Mouse (Mus musculus): ENCODE data around the gene Scaf1. TPM values are rescaled to one million over a fixed set of nuclear protein-coding genes. Genes with fewer than 3 reads are reported as not detected.

Gene Scaf1
- polyA plus RNA-seq, 1 experiment from 2014 or later, result 59.9 TPM

DNA sequence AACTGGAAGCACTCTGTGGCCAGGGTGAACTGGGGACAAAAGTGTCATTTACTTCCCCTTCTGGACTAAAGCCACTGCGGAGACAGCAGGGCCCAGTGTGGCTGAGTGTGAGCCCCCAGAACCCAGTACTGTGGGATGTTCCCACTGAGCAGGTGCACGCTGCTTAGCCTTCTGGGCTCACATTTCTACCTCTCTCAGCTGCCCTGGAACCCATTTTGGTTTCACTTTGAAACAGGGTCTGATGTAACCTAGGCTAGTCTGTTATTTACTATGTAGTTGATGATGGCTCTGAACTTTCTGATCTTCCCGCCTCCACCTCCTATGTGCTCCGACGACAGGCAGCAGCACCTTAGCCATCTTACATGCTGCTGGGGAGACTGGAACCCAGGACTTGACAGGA lies 53.3 kb downstream of the Scaf1 start:
- Histone ChIP-seq H3K27ac (ENCODE audit: low read depth, low read length) (no peak overlapping the region), H3K9me3 (ENCODE audit: control insufficient read depth, low read length) (no peaks in the 10 kb centered on the region), H3K4me3 (ENCODE audit: low read depth, low read length) (no peak overlapping the region), H3K27me3 (ENCODE audit: control insufficient read depth, insufficient read depth, low read length) (no peaks in the 10 kb centered on the region), H3K4me1 (replicated peaks; ENCODE audit: control insufficient read depth, insufficient read depth, low read length) (no peaks in the 10 kb centered on the region), H3K9ac (ENCODE audit: low read length) (no peak overlapping the region), H3K36me3 (ENCODE audit: control insufficient read depth, insufficient read depth, low read length) (no peaks in the 10 kb centered on the region; the same call in 1 of the 2 replicates), H3K4me2 (ENCODE audit: low read depth, low read length, severe bottlenecking) (no peak overlapping the region)
- DNase-seq (ENCODE audit: low spot score) (peak; percentile 32), ATAC-seq (replicated peaks; ENCODE audit: low FRiP score) (no peak)
- whole genome bisulfite sequencing, result 89% methylated on average over 5 of the region's 5 CpGs

DNA sequence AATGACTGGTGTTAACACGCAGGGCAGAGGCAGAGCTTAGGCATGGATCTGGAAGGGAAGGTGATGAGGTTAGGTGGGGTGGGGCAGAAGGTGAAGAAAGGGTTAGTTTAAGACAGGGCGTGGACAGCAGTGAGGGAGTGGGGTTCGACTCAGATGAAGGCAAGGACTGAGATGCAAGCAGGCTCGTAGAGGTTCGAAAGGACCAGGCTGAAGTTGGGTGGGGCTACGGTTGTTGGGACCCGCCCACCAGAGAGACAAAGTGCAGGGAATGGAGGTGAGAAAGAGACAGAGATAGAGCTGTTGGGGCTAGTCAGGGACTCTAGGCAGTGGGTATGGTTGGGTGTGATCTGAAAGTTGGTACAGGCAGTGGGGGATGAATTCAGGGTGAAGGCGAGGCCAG lies 53.8 kb downstream of the Scaf1 start:
- WGBS, result 86% methylated on average over 8 of the region's 8 CpGs
- ATAC-seq (replicated peaks; ENCODE audit: low FRiP score), result no peak
- no peaks in the 10 kb centered on the region; the same call in 1 of the 2 replicates for H3K36me3 ChIP-seq (ENCODE audit: control insufficient read depth, insufficient read depth, low read length)

DNA sequence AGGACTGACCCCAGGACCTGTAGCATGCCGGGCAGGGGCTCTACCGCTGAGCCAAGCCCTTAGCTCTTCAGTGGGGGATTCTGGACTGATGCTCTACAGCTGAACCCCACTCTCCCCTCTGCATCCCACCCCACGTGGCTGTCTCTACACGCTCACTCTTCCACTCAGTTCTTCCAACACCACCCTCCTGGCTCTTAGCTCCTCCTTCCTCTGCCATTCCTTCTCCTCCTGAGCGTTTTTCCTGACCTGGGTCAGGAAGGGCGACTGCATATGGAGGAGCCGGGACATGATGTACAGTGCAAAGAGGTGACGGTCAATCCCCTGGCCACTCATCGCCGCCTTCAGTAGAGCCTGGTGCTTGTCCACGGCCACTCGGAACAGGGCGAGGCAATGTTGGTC lies 55.7 kb downstream of the Scaf1 start:
- WGBS, result 91% methylated on average over 13 of the region's 13 CpGs
- no peaks in the 10 kb centered on the region for H3K36me3 ChIP-seq (ENCODE audit: control insufficient read depth, insufficient read depth, low read length)

More for the DNA sequence above, 53.8 kb downstream of the Scaf1 start:
- no peaks in the 10 kb centered on the region for H3K4me1 ChIP-seq (replicated peaks; ENCODE audit: control insufficient read depth, insufficient read depth, low read length)
- H3K4me2 ChIP-seq (ENCODE audit: low read depth, low read length, severe bottlenecking), result no peak overlapping the region
- H3K9ac ChIP-seq (ENCODE audit: low read length), result no peak overlapping the region
- H3K4me3 ChIP-seq (ENCODE audit: low read depth, low read length), result no peak overlapping the region
- DNase-seq (ENCODE audit: low spot score), result no peak
- no peaks in the 10 kb centered on the region for H3K27me3 ChIP-seq (ENCODE audit: control insufficient read depth, insufficient read depth, low read length)
- no peak overlapping the region for H3K27ac ChIP-seq (ENCODE audit: low read depth, low read length)
- H3K9me3 ChIP-seq (ENCODE audit: control insufficient read depth, low read length), result no peaks in the 10 kb centered on the region

DNA sequence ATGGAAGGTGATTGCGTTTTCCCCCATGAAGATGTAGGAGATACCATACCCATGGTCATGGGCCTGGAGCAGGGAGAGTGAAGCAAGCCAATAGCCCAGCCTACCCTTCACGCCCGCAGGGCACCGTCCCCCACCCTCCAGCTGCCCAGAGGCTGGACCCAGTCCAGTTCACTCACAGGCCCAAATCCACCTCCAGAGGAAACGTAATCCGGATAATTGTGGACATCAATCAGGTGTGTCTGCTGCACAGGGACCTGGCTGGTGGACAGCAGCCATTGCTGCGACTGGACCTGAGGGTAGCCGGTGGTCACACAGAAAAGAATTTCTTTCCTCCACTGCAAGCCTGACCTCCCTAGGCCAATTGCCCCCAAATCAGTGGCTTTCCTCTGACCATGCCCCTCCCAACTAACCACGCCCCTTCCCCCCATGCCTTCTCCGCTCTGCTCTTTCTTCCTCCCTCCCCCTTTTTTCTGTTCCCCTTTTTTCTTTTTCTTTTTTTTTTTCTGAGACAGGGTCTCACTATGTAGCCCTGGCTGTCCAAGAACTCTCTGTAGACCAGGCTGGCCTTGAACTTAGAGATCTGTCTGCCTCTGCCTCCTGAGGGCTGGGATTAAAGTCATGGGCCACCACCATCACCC lies 56.2 kb downstream of the Scaf1 start:
- no peak overlapping the region for H3K9ac ChIP-seq (ENCODE audit: low read length)
- no peaks in the 10 kb centered on the region for H3K36me3 ChIP-seq (ENCODE audit: control insufficient read depth, insufficient read depth, low read length)
- H3K27ac ChIP-seq (ENCODE audit: low read depth, low read length), result no peak overlapping the region
- 87% methylated on average over 10 of the region's 10 CpGs for WGBS
- ATAC-seq (replicated peaks; ENCODE audit: low FRiP score) (no peak), DNase-seq (ENCODE audit: low spot score) (no peak)
- H3K4me2 ChIP-seq (ENCODE audit: low read depth, low read length, severe bottlenecking), result no peak overlapping the region
- no peaks in the 10 kb centered on the region for H3K27me3 ChIP-seq (ENCODE audit: control insufficient read depth, insufficient read depth, low read length)
- no peaks in the 10 kb centered on the region for H3K9me3 ChIP-seq (ENCODE audit: control insufficient read depth, low read length)
- no peaks in the 10 kb centered on the region for H3K4me1 ChIP-seq (replicated peaks; ENCODE audit: control insufficient read depth, insufficient read depth, low read length)
- no peak overlapping the region for H3K4me3 ChIP-seq (ENCODE audit: low read depth, low read length)

More for the DNA sequence above, 55.7 kb downstream of the Scaf1 start:
- H3K9ac ChIP-seq (ENCODE audit: low read length), result no peak overlapping the region
- no peak overlapping the region for H3K4me3 ChIP-seq (ENCODE audit: low read depth, low read length)
- ATAC-seq (replicated peaks; ENCODE audit: low FRiP score), result no peak
- no peak for DNase-seq (ENCODE audit: low spot score)
- H3K27ac ChIP-seq (ENCODE audit: low read depth, low read length), result no peak overlapping the region
- no peaks in the 10 kb centered on the region for H3K27me3 ChIP-seq (ENCODE audit: control insufficient read depth, insufficient read depth, low read length)
- no peaks in the 10 kb centered on the region for H3K9me3 ChIP-seq (ENCODE audit: control insufficient read depth, low read length)
- no peaks in the 10 kb centered on the region for H3K4me1 ChIP-seq (replicated peaks; ENCODE audit: control insufficient read depth, insufficient read depth, low read length)
- no peak overlapping the region for H3K4me2 ChIP-seq (ENCODE audit: low read depth, low read length, severe bottlenecking)

DNA sequence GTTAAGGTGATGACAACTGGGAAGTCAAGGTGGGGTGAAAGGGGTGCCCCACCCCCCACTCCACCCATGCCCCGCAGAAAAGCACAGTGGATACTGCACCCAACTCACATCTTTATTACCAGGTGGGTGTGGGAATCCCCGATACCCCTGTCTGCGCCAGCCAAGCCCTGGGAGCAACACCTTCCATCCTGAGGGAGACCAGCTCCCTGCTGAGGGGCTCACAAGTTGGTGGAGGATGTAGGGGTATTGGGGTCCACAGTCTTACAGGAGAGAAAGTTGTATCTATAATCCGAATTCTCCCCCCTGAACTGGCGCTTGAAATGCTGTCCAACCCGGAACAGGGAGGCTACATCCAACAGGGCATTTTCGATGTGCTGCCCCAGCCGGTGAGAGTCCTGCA lies 56.9 kb downstream of the Scaf1 start:
- no peak for DNase-seq (ENCODE audit: low spot score)
- H3K4me3 ChIP-seq (ENCODE audit: low read depth, low read length), result no peak overlapping the region
- H3K9me3 ChIP-seq (ENCODE audit: control insufficient read depth, low read length), result no peaks in the 10 kb centered on the region
- no peaks in the 10 kb centered on the region for H3K27me3 ChIP-seq (ENCODE audit: control insufficient read depth, insufficient read depth, low read length)
- no peak overlapping the region for H3K4me2 ChIP-seq (ENCODE audit: low read depth, low read length, severe bottlenecking)
- no peaks in the 10 kb centered on the region for H3K36me3 ChIP-seq (ENCODE audit: control insufficient read depth, insufficient read depth, low read length)
- no peaks in the 10 kb centered on the region for H3K4me1 ChIP-seq (replicated peaks; ENCODE audit: control insufficient read depth, insufficient read depth, low read length)
- H3K27ac ChIP-seq (ENCODE audit: low read depth, low read length), result no peak overlapping the region
- no peak overlapping the region for H3K9ac ChIP-seq (ENCODE audit: low read length)
- no peak for ATAC-seq (replicated peaks; ENCODE audit: low FRiP score)
- WGBS, result 92% methylated on average over 8 of the region's 8 CpGs

DNA sequence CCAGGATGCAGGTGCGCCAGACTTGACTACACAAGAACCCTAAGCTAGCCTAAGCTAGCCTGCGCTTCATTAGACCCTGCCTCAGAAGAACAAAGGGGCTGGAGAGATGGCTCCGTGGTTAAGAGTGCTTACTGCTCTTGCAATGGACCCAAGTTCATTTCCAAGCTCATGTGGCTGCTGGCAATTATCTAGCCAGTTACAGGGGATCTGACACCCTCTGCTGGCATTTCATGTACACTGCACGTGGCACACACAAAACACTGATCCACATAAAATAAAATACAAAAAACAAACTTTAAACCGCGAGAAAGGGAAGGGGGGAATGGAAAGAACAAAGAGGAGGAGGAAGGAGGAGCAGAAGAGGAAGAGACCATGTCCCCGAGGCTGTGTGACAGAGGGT lies 58.0 kb downstream of the Scaf1 start:
- Histone ChIP-seq H3K27me3 (ENCODE audit: control insufficient read depth, insufficient read depth, low read length) (no peaks in the 10 kb centered on the region), H3K9me3 (ENCODE audit: control insufficient read depth, low read length) (no peaks in the 10 kb centered on the region), H3K4me2 (ENCODE audit: low read depth, low read length, severe bottlenecking) (no peak overlapping the region), H3K4me3 (ENCODE audit: low read depth, low read length) (no peak overlapping the region), H3K9ac (ENCODE audit: low read length) (no peak overlapping the region), H3K4me1 (replicated peaks; ENCODE audit: control insufficient read depth, insufficient read depth, low read length) (no peaks in the 10 kb centered on the region), H3K27ac (ENCODE audit: low read depth, low read length) (no peak overlapping the region), H3K36me3 (ENCODE audit: control insufficient read depth, insufficient read depth, low read length) (no peaks in the 10 kb centered on the region)
- DNase-seq (ENCODE audit: low spot score), result no peak
- no peak for ATAC-seq (replicated peaks; ENCODE audit: low FRiP score)
- 66% methylated on average over 7 of the region's 7 CpGs for WGBS

DNA sequence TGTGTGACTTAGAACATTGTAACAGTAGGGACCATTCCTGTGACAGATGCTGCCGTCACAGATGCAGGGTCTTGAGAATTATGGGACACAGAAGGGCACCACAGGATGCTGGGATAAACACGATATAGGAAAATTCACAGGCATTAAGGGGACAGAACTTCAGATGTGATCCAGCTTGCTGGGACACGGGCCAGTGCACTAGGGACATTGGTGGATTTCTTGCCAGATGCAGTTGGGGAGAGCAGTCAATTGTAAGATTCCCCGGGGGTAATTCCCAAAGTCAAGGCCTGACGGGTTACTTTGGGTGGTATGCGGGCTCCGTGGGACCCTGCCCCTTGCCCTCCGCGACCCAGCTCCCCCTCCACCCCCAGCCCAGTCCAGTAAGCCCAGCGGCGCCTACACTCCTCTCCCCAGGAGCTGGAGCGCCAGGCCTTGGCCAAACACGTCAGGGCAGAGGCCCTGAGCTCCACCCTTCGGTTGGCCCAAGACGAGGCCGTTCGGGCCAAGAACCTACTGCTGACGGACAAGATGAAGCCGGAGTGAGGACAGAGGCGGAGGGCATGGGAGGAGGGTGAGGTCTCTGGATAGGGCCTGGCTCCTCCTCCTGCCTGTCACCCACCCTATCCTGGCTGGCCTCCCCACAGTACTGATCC lies 58.9 kb downstream of the Scaf1 start:
- no peaks in the 10 kb centered on the region for H3K36me3 ChIP-seq (ENCODE audit: control insufficient read depth, insufficient read depth, low read length)
- no peak overlapping the region for H3K4me2 ChIP-seq (ENCODE audit: low read depth, low read length, severe bottlenecking)
- H3K4me1 ChIP-seq (replicated peaks; ENCODE audit: control insufficient read depth, insufficient read depth, low read length), result peaks cover 4% of the 10 kb centered on the region
- H3K9me3 ChIP-seq (ENCODE audit: control insufficient read depth, low read length), result no peaks in the 10 kb centered on the region
- WGBS, result 76% methylated on average over 20 of the region's 20 CpGs
- H3K27ac ChIP-seq (ENCODE audit: low read depth, low read length), result no peak overlapping the region
- no peak overlapping the region for H3K9ac ChIP-seq (ENCODE audit: low read length)
- H3K27me3 ChIP-seq (ENCODE audit: control insufficient read depth, insufficient read depth, low read length), result no peaks in the 10 kb centered on the region
- no peak overlapping the region for H3K4me3 ChIP-seq (ENCODE audit: low read depth, low read length)
- no peak for ATAC-seq (replicated peaks; ENCODE audit: low FRiP score)
- DNase-seq (ENCODE audit: low spot score), result no peak

DNA sequence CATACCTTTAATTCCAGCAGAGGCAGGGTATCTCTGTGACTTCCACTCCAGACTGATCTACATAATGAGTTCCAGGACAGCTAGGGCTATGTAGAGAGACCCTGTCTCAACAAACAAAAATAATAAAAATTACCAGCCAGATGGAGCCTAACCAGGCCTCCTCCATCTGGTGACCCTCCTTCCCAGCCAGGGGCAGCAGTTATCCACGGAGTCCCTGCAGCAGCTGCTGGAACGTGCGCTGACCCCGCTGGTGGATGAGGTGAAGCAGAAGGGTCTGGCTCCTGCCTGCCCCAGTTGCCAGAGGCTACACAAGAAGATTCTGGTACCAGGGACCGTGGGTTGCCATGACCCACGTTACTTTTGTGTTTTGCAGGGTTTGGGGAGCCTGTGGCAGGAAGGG lies 59.9 kb downstream of the Scaf1 start:
- H3K27ac ChIP-seq (ENCODE audit: low read depth, low read length), result no peak overlapping the region
- 56% methylated on average over 6 of the region's 6 CpGs for WGBS
- no peak for ATAC-seq (replicated peaks; ENCODE audit: low FRiP score)

DNA sequence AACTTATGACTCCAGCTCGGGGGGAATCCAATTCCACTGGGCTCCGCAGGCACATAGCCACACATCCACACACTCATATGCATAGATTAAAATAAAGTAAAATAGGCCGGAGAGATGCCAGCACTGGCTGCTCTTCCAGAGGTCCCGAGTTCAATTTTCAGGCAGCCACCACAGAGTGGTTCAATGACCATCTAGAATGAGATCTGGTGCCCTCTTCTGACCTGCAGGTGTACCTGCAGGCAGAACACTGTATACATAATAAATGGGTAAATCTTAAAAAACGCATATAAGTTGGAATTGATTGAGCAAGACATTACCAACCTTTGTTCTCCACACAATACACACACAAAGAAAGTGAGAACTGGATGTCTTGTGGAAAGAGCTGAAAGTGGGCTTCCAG lies 60.5 kb downstream of the Scaf1 start:
- no peak overlapping the region for H3K4me2 ChIP-seq (ENCODE audit: low read depth, low read length, severe bottlenecking)
- 53% methylated on average over 5 of the region's 5 CpGs for WGBS
- DNase-seq (ENCODE audit: low spot score) (no peak), ATAC-seq (replicated peaks; ENCODE audit: low FRiP score) (no peak)
- no peak overlapping the region for H3K9ac ChIP-seq (ENCODE audit: low read length)
- no peaks in the 10 kb centered on the region for H3K9me3 ChIP-seq (ENCODE audit: control insufficient read depth, low read length)
- H3K36me3 ChIP-seq (ENCODE audit: control insufficient read depth, insufficient read depth, low read length), result no peaks in the 10 kb centered on the region
- peaks cover 10% of the 10 kb centered on the region for H3K4me1 ChIP-seq (replicated peaks; ENCODE audit: control insufficient read depth, insufficient read depth, low read length)
- H3K4me3 ChIP-seq (ENCODE audit: low read depth, low read length), result no peak overlapping the region
- H3K27ac ChIP-seq (ENCODE audit: low read depth, low read length), result no peak overlapping the region
- H3K27me3 ChIP-seq (ENCODE audit: control insufficient read depth, insufficient read depth, low read length), result peaks cover 6% of the 10 kb centered on the region

More for the DNA sequence above, 59.9 kb downstream of the Scaf1 start:
- DNase-seq (ENCODE audit: low spot score), result no peak
- Histone ChIP-seq H3K9me3 (ENCODE audit: control insufficient read depth, low read length) (no peaks in the 10 kb centered on the region), H3K36me3 (ENCODE audit: control insufficient read depth, insufficient read depth, low read length) (no peaks in the 10 kb centered on the region), H3K9ac (ENCODE audit: low read length) (no peak overlapping the region), H3K4me1 (replicated peaks; ENCODE audit: control insufficient read depth, insufficient read depth, low read length) (peaks cover 10% of the 10 kb centered on the region), H3K27me3 (ENCODE audit: control insufficient read depth, insufficient read depth, low read length) (peaks cover under 1% of the 10 kb centered on the region; the same call in 1 of the 2 replicates), H3K4me3 (ENCODE audit: low read depth, low read length) (no peak overlapping the region), H3K4me2 (ENCODE audit: low read depth, low read length, severe bottlenecking) (no peak overlapping the region)
